Mouse (Mus musculus): Measurements from ENCODE around the gene Pola1. TPM values are rescaled to one million over a fixed set of nuclear protein-coding genes. Genes with fewer than 3 reads are reported as not detected.

Pola1 gene
- polyA plus RNA-seq, 1 experiment = 1.4 TPM

- Histone ChIP-seq H3K36me3 (ENCODE audit: control insufficient read depth, insufficient read depth) (no peaks in the 10 kb centered on the region), H3ac (ENCODE audit: control insufficient read depth, insufficient read length) (no peak overlapping the region), H3K27me3 (ENCODE audit: control insufficient read depth, insufficient read depth, insufficient read length) (no peaks in the 10 kb centered on the region), H3K4me3 (no peak overlapping the region), H3K79me2 (ENCODE audit: control insufficient read depth, insufficient read depth) (no peaks in the 10 kb centered on the region), H3K4me2 (ENCODE audit: low read depth) (no peak overlapping the region)
- TF ChIP-seq POLR2A (IDR thresholded peaks at IDR 0.05; ENCODE audit: insufficient read length, low read depth) (no peak), USF1 (IDR thresholded peaks at IDR 0.05; ENCODE audit: low read depth) (no peak), SRF (IDR thresholded peaks at IDR 0.05; ENCODE audit: control insufficient read depth, insufficient read length, low read depth) (no peak)
Observed at GRCm38 (mm10) chrX:93369708-93370107, 262.2 kb downstream of the Pola1 start.

GRCm38 (mm10) chrX:93368211-93368610 is 263.7 kb downstream of the Pola1 start:
- TF ChIP-seq USF1 (IDR thresholded peaks at IDR 0.05; ENCODE audit: low read depth) (no peak), MAX (IDR thresholded peaks at IDR 0.05; ENCODE audit: low read depth) (no peak), REST (IDR thresholded peaks at IDR 0.05; ENCODE audit: insufficient read depth, insufficient read length) (no peak), POLR2AphosphoS2 (IDR thresholded peaks at IDR 0.05; ENCODE audit: insufficient read length, low read depth) (no peak), MYOG (IDR thresholded peaks at IDR 0.05; ENCODE audit: control insufficient read depth in 1 of 3, insufficient read depth in 1 of 3, insufficient read length in 2 of 3, low read depth in 2 of 3) (no peak), TCF3 (IDR thresholded peaks at IDR 0.05; ENCODE audit: insufficient read length, low read depth) (no peak), TCF12 (IDR thresholded peaks at IDR 0.05; ENCODE audit: insufficient read depth, poor library complexity, severe bottlenecking) (no peak), CEBPB (IDR thresholded peaks at IDR 0.05; ENCODE audit: insufficient read depth, poor library complexity, severe bottlenecking) (no peak), SRF (IDR thresholded peaks at IDR 0.05; ENCODE audit: control insufficient read depth, insufficient read length, low read depth) (no peak), E2F4 (IDR thresholded peaks at IDR 0.05; ENCODE audit: insufficient read depth) (no peak), MYOD1 (IDR thresholded peaks at IDR 0.05; ENCODE audit: control insufficient read depth in 1 of 3, insufficient read length in 2 of 3, low read depth in 2 of 3) (no peak), POLR2A (IDR thresholded peaks at IDR 0.05; ENCODE audit: insufficient read length, low read depth) (no peak)
- Histone ChIP-seq H3K4me3 (no peak overlapping the region), H3K79me2 (ENCODE audit: control insufficient read depth, insufficient read depth) (no peaks in the 10 kb centered on the region), H3K4me2 (ENCODE audit: low read depth) (no peak overlapping the region), H3K36me3 (ENCODE audit: control insufficient read depth, insufficient read depth) (no peaks in the 10 kb centered on the region), H3K27me3 (ENCODE audit: control insufficient read depth, insufficient read depth, insufficient read length) (no peaks in the 10 kb centered on the region), H3ac (ENCODE audit: control insufficient read depth, insufficient read length) (no peak overlapping the region)

GRCm38 (mm10) chrX:93321336-93321735 is 310.6 kb downstream of the Pola1 start:
- no peak for TF ChIP-seq MYOD1 (IDR thresholded peaks at IDR 0.05; ENCODE audit: control insufficient read depth in 1 of 3, insufficient read length in 2 of 3, low read depth in 2 of 3)
- TF ChIP-seq MAX (IDR thresholded peaks at IDR 0.05; ENCODE audit: low read depth) = no peak
- TF ChIP-seq E2F4 (IDR thresholded peaks at IDR 0.05; ENCODE audit: insufficient read depth) = no peak
- TF ChIP-seq POLR2AphosphoS2 (IDR thresholded peaks at IDR 0.05; ENCODE audit: insufficient read length, low read depth) = no peak
- no peak for TF ChIP-seq POLR2A (IDR thresholded peaks at IDR 0.05; ENCODE audit: insufficient read length, low read depth)
- no peak for TF ChIP-seq USF1 (IDR thresholded peaks at IDR 0.05; ENCODE audit: low read depth)
- TF ChIP-seq MYOG (IDR thresholded peaks at IDR 0.05; ENCODE audit: control insufficient read depth in 1 of 3, insufficient read depth in 1 of 3, insufficient read length in 2 of 3, low read depth in 2 of 3) = no peak
- TF ChIP-seq TCF12 (IDR thresholded peaks at IDR 0.05; ENCODE audit: insufficient read depth, poor library complexity, severe bottlenecking) = no peak
- TF ChIP-seq TCF3 (IDR thresholded peaks at IDR 0.05; ENCODE audit: insufficient read length, low read depth) = no peak
- TF ChIP-seq REST (IDR thresholded peaks at IDR 0.05; ENCODE audit: insufficient read depth, insufficient read length) = no peak
- TF ChIP-seq SRF (IDR thresholded peaks at IDR 0.05; ENCODE audit: control insufficient read depth, insufficient read length, low read depth) = no peak
- no peak for TF ChIP-seq CEBPB (IDR thresholded peaks at IDR 0.05; ENCODE audit: insufficient read depth, poor library complexity, severe bottlenecking)
- no peaks in the 10 kb centered on the region for H3K79me2 ChIP-seq (ENCODE audit: control insufficient read depth, insufficient read depth)
- no peak overlapping the region for H3K4me2 ChIP-seq (ENCODE audit: low read depth)

GRCm38 (mm10) chrX:93319979-93320378 is 312.0 kb downstream of the Pola1 start:
- no peaks in the 10 kb centered on the region for H3K79me2 ChIP-seq (ENCODE audit: control insufficient read depth, insufficient read depth)
- H3ac ChIP-seq (ENCODE audit: control insufficient read depth, insufficient read length) = no peak overlapping the region
- TF ChIP-seq POLR2AphosphoS2 (IDR thresholded peaks at IDR 0.05; ENCODE audit: insufficient read length, low read depth) (no peak), TCF12 (IDR thresholded peaks at IDR 0.05; ENCODE audit: insufficient read depth, poor library complexity, severe bottlenecking) (no peak)
- no peak overlapping the region for H3K4me2 ChIP-seq (ENCODE audit: low read depth)
- H3K27me3 ChIP-seq (ENCODE audit: control insufficient read depth, insufficient read depth, insufficient read length) = no peaks in the 10 kb centered on the region
- no peak overlapping the region for H3K4me3 ChIP-seq
- no peaks in the 10 kb centered on the region for H3K36me3 ChIP-seq (ENCODE audit: control insufficient read depth, insufficient read depth)

More at GRCm38 (mm10) chrX:93321336-93321735, 310.6 kb downstream of the Pola1 start:
- Histone ChIP-seq H3K27me3 (ENCODE audit: control insufficient read depth, insufficient read depth, insufficient read length) (no peaks in the 10 kb centered on the region), H3ac (ENCODE audit: control insufficient read depth, insufficient read length) (no peak overlapping the region), H3K4me3 (no peak overlapping the region), H3K36me3 (ENCODE audit: control insufficient read depth, insufficient read depth) (no peaks in the 10 kb centered on the region)

- no peak for TF ChIP-seq TCF12 (IDR thresholded peaks at IDR 0.05; ENCODE audit: insufficient read depth, poor library complexity, severe bottlenecking)
- no peak for TF ChIP-seq CEBPB (IDR thresholded peaks at IDR 0.05; ENCODE audit: insufficient read depth, poor library complexity, severe bottlenecking)
- no peak for TF ChIP-seq POLR2A (IDR thresholded peaks at IDR 0.05; ENCODE audit: insufficient read length, low read depth)
- TF ChIP-seq MYOD1 (IDR thresholded peaks at IDR 0.05; ENCODE audit: control insufficient read depth in 1 of 3, insufficient read length in 2 of 3, low read depth in 2 of 3) = no peak
- H3ac ChIP-seq (ENCODE audit: control insufficient read depth, insufficient read length) = no peak overlapping the region
Observed at GRCm38 (mm10) chrX:93317577-93317976, 314.4 kb downstream of the Pola1 start.

More at GRCm38 (mm10) chrX:93317577-93317976, 314.4 kb downstream of the Pola1 start:
- Histone ChIP-seq H3K79me2 (ENCODE audit: control insufficient read depth, insufficient read depth) (no peaks in the 10 kb centered on the region), H3K36me3 (ENCODE audit: control insufficient read depth, insufficient read depth) (no peaks in the 10 kb centered on the region), H3K27me3 (ENCODE audit: control insufficient read depth, insufficient read depth, insufficient read length) (no peaks in the 10 kb centered on the region), H3K4me3 (no peak overlapping the region), H3K4me2 (ENCODE audit: low read depth) (no peak overlapping the region)

All from myocyte (in vitro differentiated cells).